Mouse (Mus musculus) gastrocnemius, adult 18-20 months (tissue): Measurements from ENCODE around the gene Zfp668. TPM values are rescaled to one million over a fixed set of nuclear protein-coding genes. Genes with fewer than 3 reads are reported as not detected.
"Not testable (repeated sequence)": the region's sequence is repeated elsewhere in the genome, so short reads cannot be mapped to it uniquely, and the experiment has no call there.

ENCODE experiments used
- DNase-seq: peaks from one replicate; pipeline ENCODE4 v3.0.0; 2021; ENCODE audit warnings: low spot score
- total RNA-seq, 2 experiments: library from RNA; stranded (reverse); gene quantifications; 2 replicates each; pipeline ENCODE4 v1.2.3; 2021

Gene Zfp668
- total RNA-seq, 2 experiments from 2014 or later = 3.2 to 4.1 TPM

DNA sequence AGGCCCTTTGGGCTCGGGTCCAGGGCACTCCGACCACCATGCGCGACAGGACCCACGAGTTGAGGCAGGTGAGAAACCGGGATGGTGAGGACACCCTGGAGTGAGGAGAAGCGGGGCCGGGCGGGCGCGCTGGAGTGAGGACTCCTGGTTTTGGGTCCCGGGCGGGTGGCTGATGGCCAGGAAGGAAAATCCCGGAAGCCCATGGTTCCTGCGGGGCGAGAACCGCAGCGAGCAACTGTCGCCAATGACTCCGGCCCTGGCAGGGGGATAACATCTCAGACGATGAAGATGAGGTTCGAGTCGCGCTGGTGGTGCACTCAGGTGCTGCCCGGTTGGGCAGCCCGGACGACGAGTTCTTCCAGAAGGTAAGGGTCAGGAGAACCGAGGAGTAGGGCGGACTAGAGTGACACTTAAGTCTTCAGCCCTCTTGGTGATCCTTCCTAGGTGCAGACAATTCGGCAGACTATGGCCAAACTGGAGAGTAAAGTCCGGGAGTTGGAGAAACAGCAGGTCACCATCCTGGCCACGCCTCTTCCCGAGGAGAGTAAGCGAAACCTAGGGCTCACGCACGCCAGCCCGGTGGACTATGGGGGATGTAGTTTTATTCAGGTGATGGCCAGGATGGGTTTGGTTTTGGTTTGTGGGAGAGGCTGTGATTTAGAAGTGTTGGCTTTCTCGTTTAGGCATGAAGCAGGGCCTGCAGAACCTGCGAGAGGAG lies 34.5 kb downstream of the Zfp668 start:
- DNase-seq = peak; percentile 85

DNA sequence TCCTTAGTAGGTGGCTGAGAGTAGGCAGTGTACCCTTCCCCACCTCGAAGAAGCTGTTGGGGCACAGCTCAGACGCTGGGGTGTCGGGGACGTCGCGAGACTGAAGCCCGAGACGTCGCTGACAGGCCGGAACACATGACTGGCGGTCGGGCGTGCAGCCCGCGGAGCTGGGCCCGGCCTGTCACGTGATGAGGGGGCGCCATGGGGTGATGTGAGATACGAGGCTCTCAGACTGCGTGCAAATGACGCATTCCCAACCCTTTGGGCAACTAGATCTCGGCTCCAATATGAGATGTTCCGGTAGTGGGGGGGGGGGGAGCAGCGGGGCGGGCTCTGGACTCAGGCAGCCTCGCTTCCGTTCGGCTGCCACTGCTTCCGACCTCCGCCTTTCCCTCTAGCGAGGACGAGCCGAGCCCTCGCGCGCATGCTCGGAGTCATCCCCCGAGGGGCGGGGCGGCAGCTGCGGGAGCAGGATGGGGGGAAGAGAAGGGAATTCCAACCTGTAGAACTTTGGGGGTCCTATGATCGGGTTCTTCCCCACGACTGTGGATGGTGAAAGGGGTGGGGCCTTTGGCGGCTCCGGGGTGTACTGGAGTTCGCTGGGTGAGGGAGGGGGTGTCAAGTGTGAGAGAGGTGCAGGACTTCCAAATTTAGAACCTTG lies 35.2 kb downstream of the Zfp668 start:
- DNase-seq = peak; percentile 94

DNA sequence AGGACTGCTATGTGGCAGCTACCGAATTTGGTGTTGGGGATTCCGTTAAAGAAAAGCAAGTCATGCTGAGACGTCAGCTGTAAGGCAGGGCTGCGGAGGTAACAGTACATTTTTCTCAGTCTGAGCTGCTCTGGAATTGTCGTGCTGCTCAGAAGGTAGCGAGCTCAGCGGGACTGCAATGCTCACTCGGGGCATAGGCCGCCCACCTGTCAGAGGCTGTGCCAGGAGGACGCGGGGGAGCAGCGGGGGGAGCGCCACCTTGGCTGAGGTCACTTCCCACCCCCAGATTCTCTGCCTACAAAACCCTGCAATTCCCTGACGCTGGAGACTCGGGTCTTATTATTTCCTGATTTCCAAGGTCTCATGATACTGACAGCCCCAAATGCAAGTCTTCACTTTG lies 35.7 kb downstream of the Zfp668 start:
- no peak for DNase-seq

DNA sequence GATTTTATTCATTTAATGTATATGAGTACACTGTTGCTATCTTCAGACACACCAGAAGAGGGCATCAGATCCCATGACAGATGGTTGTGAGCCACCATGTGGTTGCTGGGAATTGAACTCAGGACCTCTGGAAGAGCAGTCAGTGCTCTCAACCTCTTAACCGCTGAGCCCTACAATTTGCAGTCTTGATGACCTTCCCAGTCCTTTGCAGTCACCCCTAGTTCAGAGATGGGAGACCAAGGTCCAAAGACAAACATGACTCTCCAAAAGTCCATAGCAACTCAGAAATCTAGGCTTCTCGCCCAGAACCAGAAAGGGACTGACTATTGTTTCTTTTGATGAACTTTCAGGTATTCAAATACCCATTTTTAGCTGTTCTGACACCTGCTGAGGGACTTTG lies 36.6 kb downstream of the Zfp668 start:
- DNase-seq = not testable (repeated sequence)

DNA sequence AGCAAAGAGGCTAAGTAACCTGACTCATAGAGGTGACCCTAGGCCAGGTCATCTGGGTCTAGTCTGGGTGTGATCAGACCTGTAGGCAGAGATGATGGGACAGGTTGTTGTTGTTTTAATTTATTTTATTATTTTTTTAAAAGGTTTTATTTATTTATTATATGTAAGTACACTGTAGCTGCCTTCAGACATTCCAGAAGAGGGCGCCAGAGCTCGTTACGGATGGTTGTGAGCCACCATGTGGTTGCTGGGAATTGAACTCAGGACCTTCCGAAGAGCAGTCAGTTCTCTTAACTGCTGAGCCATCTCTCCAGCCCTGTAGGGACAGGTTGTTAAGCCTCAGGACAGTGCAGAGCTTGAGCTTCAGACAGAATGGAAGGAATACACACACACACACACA lies 38.8 kb downstream of the Zfp668 start:
- DNase-seq = not testable (repeated sequence)

DNA sequence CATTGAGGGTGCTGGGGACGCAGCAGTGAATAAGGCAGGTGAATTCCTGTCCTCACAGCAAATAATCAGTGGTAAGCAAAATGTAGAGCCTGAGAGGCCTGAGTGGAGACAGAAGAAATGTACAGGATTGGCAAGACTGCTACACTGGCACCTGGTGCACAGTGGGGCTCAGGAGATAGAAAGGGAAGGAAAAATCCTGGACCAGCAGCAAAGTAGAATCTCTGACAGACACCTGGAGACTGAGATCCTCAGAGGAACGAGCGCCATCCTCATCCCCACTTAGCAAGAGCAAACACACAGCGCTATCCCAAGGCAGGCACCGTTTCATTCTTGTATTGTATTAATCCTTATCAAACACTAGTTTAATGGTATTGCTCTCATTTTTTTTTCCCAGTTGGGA lies 39.2 kb downstream of the Zfp668 start:
- no peak for DNase-seq

DNA sequence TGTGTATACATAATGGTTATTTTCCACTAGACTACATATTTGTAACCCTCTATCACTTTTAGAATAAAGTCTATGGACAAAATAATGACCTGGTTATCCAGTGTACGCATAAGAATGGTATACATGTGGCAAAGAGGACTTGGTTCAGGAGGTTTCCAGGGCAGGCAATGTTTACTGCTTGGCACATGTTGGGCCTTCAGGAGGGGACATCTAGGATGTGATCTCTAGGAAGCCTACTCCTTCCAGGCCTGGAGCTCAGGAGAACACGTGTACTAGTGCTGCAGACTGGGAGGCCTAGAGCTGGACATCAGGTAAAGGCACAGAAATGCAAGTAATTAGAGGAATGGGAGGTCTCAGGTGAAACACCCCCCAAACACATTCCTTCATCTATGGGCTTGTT lies 41.1 kb downstream of the Zfp668 start:
- no peak for DNase-seq

DNA sequence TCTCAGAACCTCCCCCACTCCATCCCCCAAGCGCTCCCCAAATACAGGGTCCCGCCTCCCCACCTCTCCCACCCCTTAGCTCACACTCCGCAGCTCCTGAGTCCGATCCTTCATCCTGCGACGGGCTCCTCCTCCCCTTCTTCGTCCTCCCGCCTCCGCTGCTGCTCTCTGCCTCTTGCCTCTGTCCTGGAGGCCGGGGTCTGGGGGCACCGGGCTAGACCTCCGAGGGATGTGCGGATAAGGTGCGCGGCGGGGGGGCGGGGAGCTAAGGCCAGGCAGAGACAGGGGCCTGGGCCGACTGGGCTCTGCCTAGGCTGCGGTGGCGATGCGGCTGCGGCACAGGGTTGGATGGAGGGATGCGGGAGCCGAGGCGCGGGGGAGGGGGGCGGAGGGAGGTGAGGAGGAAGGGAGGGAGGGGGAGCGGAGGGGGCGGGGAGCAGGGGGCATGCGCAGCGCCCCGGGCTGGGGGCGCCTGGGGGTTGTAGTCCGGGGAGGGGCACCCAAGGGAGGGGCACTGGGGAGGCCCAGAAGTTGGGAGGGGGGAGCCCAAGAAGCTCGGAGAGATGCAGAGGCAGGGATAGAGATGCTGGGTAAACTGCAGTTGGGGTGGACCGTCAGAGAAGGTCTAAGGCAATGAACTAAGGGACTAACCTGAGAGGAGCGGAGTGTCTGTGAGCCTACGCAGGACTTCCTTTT lies 52.3 kb downstream of the Zfp668 start, which contains the start of the genes Stx4a and Stx1b:
Gene Stx4a (plus strand): TSS at position 119 of the 696 bp plus-strand sequence.
Gene Stx1b (minus strand): TSS at position 374 of the 696 bp plus-strand sequence.
- DNase-seq = no peak

DNA sequence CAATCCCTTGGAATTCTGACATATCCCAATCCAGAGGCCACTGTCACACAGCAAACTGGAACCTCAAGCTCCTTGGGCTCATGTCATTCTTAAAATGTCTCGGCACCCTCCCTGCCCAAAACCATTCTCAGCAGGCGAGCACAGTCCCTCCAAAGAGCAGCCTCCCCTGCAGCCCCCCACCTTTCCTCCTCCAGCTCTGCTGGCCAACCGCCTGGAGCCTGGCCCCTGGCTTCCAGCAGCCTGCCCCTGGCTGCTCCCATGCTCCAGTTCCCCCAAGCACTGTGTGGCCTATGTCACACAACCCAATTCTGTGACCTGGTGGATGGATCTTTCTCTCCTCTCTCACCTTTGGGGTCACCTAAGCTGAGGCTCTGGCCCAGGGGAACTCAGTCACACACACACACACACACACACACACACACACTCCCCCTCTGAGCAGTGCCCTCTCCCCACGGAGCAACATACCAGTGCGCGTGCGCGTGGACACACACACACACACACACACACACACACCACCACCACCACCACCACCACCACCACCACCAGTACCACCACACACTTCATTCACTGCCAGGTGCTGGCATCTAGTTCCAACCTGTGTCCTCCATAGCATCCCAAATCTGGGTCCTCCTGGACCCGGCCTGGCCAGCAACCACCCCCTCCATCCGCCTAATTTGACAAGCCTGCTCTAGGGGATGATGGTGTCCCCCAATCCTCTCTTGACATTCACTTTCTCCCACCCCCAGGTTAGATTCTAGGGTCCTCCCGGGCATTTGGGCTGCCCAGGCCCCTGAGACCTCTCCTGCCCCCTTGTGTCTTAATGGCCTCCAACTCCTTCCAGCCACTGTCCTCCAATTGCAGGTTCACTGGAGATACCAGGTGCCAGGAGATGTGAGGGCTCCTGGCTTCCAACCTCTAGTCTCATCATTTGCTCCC lies 53.1 kb downstream of the Zfp668 start:
- DNase-seq = no peak

DNA sequence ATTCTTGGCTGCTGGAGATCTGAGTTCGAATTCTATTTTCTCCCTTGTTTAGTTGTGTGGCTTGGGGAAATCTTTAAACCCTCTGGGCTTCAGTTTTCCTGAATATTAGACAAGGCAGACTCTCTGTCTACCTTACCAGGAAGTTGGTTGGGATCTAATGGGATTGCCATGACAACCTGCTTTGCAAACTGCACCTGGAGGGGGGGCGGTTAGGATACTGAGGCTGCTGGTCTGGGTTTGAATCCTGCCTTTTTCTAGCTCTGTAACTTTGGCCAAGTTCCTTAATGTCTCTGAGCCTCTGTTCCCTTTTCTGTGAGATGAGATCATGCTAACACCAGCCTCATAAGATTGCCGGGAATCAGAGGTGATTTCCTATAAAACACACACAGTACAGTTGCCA lies 54.1 kb downstream of the Zfp668 start:
- no peak for DNase-seq

DNA sequence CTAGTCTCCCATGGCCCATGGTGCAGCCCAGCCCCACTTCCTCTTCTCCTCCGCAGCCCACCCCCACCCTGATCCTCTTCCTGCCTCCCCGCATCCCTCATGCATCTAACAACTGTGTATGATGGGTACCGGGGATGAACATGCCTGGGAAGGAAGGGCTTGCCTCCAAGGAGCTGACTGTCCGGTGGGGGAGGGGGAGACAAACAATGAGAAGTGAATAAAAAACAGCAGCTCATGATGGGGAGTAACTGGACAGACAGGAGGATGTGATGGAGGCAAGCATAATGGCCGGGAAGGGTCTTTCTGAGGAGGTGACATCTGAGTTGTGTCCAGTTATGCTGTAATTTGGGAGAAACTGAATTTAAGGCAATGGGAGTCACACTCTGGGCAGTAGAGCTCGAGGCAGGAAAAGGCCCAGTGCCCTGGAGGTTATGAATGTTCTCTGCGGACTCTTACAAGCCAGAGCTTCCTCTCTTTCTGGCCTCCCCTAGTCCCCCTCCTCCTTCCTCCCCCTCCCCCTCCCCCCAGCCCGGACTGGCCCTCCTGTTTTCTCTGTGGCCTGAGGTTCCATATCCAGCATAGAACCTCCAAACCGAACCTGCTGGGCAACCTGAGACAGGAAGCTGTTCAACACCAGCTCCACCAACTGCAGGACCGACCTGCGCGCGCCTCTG lies 55.7 kb downstream of the Zfp668 start:
- DNase-seq = no peak

DNA sequence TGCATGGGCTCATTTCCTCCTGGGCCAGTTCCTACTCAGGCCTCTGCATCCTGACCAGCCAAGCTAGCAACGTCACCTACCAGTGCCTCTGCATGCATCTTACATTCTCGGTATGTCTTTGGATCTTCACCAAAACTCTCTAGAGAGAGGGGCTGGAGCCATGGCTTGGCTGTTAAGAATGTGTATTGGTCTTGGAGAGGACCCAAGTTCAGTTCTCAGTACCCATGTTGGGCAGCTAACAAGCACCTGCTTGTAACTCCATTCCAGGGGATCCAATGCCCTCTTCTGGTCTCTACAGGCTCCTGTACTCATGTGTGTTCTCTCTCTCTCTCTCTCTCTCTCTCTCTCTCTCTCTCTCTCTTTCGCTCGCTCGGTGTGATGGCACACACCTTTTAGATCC lies 58.9 kb downstream of the Zfp668 start:
- DNase-seq = no peak

DNA sequence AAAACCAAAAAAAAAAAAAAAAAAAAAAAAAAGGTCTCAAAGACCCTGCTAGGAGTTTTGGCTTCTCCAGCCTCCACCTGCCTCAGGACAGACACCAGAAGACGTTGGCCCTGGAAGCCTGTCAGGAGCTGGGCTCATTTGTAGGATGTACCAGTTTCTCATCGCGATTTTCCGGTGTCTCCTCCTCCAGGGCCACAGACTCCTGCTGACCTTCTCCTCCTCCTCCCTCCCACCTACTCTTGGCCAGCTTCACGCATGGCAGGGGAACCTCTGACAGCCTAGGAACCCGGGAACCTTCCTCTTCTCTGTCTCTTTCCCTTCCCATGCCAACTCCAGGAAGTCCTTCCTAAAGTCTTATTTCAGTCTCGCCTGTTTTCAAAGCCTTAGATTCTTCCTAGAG lies 59.6 kb downstream of the Zfp668 start:
- DNase-seq = no peak

DNA sequence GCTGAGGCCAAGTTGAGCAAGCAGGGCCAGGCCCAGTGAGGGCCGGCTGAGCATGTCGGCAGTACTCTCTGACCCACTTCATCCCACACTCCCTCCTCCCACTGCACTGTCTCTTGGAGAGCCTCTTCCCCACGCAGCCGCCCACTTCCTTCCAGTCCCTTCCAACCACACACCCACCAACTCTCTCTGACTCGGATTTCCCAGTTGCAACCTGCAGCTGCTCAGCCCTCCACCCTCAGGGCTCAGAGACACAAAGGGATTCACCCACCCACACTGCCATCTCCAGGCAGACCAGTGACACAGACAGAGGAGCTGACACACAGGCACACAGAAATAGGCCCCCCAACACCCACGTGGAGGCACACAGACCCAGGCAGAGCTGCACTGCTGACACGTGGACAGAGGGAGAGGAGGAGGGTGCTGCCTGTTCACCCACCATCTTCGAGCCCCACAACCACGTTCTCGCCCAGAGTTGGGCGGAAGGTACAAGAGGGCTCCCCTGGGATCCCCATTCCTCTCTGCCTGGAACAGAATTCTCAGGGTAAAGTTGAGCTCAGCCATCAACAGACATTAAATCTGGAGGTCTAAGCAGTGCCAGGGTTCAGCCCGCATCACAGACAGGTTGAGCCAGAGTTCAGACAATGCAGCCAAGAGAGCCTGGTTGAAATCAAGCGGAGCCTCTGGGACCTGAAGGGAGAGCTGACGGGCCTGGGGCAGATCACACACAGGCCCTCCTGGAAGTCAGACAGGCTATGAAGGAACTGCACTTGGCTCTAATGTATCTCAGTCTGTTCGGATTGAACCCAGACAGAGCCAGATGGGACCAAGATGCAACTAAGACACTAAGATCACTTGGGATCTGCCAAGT lies 60.4 kb downstream of the Zfp668 start:
- DNase-seq = peak; percentile 72

DNA sequence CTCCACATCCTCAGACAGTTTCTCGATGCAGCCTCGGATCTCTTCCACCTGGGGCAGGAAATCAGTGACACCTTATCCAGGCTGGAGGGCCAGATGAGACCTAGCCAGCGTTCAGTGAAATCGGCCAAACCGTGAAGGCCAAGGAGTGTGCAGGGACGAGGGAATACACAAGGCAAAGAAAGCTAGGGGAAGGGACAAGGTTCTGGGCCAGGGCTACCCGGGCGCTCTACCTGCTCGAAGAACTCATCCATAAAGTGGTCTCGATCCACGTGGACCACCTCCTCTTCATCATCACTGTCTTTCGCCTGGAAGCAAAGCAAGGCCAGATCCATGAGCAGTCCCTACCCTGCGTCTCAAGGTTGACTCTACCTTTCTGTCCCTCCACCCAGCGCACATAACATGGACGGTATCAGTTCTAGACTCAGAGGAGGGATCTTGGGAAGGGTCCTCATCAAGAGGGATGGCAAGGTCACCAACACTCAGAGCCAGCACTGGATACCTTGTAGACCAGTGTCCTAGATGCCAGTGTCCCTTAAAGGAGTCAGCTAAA lies 61.4 kb downstream of the Zfp668 start:
- DNase-seq = no peak

DNA sequence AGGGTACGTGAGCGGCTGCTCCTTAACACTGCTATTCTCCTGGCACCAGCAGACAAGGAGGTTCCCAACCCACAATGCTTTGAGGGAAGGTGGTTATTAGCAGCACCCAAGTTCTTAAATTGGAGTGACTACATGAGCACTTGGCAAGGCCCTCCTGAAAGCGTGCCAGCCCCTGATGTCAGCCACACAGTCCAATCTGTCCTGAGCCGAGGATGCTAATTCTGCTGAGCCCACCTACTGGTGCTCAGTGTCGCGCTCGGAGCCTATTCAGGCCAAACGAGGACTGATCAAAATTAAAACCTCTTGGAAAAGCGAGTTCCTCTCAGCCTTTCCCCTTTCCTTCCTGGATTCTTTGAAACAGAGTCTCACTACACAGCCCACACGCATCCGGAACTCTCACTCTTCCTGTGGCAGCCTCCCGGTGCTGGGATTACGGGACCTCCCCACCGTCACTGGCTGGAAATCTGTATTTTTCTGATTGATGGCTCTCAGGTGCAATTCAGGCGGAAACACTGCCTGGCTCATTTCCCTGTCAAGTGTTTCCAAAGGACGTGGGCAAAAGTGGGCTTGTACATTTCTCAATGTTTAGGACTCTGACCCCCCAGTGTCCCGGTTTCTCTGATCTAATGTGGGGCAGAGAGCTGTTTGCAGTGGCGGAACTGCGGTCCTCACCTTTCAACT lies 62.2 kb downstream of the Zfp668 start:
- DNase-seq = peak; percentile 88

DNA sequence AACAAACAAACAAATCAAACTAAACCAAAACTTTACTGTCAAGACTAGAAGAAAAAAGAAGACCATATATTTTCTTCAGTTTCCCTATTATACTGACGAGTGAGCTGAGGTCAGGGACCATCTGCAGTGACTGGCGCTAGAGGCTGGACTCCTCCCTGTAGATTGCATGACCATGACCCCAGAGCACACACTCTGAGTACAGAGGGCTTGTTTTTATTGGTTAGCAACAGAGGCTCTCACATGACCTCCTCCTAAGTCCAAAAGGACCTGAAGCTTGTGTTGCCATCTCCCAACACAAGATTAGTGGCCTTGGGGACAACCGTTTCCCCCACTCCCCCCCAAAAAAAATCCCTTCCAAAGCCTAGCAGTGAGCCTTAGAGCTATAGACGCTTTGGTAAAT lies 62.8 kb downstream of the Zfp668 start:
- peak; percentile 40 for DNase-seq
